Mouse (Mus musculus) right cerebral cortex, postnatal 4 days (tissue): ENCODE results near the gene Myod1.
A peak's percentile ranks its signal among the peaks of the same experiment; 100 is the strongest.

Source experiments
- DNase-seq: peaks from one replicate; pipeline ENCODE4 v3.0.0-alpha.2; 2022

The Myod1 gene

GRCm38 (mm10) chr7:46376172-46377007 lies at the start of gene Myod1:
TSS of gene Myod1 (plus strand) at chr7:46376474.
- no peak for DNase-seq

GRCm38 (mm10) chr7:46327896-46328295 lies 48.4 kb upstream of the Myod1 start:
- no peak for DNase-seq

DNA sequence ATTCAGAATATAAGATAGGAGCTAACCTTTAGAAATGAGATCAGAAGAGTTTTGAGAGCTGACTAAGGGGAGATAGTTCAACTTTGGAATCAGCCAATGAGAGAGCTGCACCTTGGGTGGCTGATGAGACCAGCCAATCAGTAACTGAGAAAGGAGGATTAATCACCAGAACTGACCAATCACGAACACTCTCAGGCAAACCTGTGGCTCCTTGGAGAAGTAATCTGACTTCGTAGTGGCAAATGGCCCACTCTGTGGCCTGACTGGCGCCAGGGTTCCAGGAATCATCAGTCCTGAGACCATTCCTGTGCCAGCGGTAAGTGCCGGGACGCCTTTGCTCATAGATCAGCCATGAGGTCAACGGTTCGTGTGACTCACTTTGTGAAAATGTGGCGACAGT lies 38.9 kb upstream of the Myod1 start:
- no peak for DNase-seq

GRCm38 (mm10) chr7:46339818-46340217 lies 36.5 kb upstream of the Myod1 start:
- no peak for DNase-seq

DNA sequence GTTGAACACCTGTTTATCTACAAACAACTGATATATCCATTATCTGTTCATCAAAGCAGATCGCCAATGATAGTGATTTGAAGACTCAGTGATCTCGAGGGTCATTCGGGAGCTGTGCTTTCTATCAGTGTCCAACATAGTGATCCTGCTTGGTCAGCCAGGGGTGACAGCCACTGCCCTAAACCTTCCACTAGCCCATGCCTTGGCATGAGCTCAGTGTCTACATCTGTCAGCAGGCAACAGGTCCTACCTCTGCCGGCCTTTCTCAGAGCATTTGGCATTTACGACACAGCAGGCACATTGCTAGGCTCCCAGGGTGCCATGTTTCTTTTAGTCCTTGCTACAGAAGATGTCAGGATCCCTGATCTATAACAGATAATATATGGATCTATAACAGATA lies 36.0 kb upstream of the Myod1 start:
- DNase-seq, result no peak

- no peak for DNase-seq
These were observed 34.8 kb upstream of the Myod1 start for GRCm38 (mm10) chr7:46341471-46341870.

GRCm38 (mm10) chr7:46347692-46348091 lies 28.6 kb upstream of the Myod1 start:
- DNase-seq, result no peak

GRCm38 (mm10) chr7:46348813-46349212 lies 27.5 kb upstream of the Myod1 start:
- DNase-seq, result peak; percentile 9

- DNase-seq, result no peak
These were observed 26.1 kb upstream of the Myod1 start for GRCm38 (mm10) chr7:46350119-46350702.

DNA sequence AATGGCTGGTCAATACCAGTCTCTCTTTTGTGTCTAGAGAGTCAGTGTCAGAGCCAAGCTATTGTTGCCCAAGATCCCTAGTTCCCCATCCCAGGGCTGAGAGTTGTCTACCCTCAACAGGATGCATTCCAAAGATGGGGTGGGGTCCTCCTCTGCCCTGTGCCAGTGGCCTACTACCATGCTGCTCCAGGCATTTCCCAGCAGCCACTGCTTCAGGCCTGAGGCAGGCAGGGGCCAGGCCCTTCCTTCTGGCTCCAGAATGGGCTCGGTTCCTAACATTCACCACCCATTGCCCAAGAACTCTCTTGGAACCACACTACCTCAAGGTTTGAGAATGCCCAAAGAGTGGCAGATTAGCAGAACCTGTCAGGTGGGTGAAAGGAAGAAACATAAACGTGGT lies 23.5 kb upstream of the Myod1 start:
- DNase-seq, result no peak

- DNase-seq, result no peak
These were observed 23.1 kb upstream of the Myod1 start for GRCm38 (mm10) chr7:46353216-46353615.

DNA sequence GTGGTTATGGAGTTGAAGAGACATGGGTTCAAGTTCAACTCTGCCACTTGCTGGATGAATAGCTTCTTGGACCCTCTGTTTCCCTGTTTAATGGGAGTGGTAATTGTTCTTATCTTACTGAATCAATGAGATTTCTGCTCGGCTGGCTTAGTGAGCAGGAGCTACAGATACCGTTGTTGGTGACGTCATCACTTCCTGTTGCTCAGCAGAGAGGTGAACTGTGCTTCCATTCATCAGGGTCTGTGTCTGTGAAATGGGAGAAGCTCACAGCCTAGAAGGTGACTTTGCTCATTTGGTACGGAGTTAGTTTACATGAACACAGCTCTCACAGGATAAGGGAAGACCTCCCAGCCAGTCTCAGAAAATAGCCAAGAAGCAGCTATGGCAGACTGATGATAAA lies 22.4 kb upstream of the Myod1 start:
- DNase-seq, result no peak

- DNase-seq, result no peak
These were observed 14.5 kb upstream of the Myod1 start for GRCm38 (mm10) chr7:46361776-46362175.

GRCm38 (mm10) chr7:46364154-46364553 lies 12.1 kb upstream of the Myod1 start:
- DNase-seq, result no peak

- no peak for DNase-seq
These were observed 10.5 kb upstream of the Myod1 start for GRCm38 (mm10) chr7:46365810-46366209.

DNA sequence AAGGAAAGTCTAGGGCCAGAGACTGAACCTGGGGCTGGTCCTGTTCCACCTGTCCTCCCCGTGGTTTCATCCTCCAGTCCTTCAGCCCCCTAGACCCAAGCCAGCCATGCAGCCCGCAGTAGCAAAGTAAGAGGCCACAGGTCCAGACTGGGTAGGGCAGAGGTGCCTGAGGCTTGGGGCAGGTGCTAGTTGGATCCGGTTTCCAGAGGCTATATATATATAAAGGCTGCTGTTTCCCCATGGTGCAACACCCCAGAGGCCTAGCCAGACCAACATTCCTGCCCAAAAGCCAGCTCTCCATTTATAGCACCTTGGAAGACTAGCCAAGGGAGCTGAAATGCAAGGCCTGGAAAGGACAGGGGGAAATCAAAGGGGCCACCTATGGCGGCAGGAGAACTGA lies 5.2 kb upstream of the Myod1 start:
- no peak for DNase-seq

GRCm38 (mm10) chr7:46377008-46377346 lies 703 bp downstream of the Myod1 start:
- DNase-seq, result no peak

DNA sequence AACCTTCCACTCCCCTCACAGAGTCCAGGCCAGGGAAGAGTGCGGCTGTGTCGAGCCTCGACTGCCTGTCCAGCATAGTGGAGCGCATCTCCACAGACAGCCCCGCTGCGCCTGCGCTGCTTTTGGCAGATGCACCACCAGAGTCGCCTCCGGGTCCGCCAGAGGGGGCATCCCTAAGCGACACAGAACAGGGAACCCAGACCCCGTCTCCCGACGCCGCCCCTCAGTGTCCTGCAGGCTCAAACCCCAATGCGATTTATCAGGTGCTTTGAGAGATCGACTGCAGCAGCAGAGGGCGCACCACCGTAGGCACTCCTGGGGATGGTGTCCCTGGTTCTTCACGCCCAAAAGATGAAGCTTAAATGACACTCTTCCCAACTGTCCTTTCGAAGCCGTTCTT lies 1.8 kb downstream of the Myod1 start:
- DNase-seq, result peak; percentile 45

DNA sequence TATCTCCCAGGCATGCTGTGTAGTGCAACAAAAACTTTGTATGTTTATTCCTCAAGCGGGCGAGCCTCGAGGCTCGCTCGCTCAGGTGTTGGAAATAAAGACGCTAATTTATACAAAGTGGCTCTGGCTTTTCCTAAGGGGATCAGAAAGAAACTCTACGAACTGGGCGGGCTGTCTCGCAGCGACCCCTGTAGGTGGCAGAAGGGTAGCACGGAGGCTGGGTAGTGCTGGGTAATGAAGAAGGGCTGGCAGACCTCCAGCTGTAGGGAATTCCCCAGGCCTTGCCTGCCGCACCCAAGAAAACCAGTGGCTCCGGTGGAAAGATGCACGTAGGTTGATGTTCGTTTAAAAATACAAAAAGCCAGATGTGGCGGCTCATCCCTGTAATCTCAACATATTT lies 2.7 kb downstream of the Myod1 start:
- DNase-seq, result peak; percentile 85

GRCm38 (mm10) chr7:46380625-46381024 lies 4.4 kb downstream of the Myod1 start:
- no peak for DNase-seq

DNA sequence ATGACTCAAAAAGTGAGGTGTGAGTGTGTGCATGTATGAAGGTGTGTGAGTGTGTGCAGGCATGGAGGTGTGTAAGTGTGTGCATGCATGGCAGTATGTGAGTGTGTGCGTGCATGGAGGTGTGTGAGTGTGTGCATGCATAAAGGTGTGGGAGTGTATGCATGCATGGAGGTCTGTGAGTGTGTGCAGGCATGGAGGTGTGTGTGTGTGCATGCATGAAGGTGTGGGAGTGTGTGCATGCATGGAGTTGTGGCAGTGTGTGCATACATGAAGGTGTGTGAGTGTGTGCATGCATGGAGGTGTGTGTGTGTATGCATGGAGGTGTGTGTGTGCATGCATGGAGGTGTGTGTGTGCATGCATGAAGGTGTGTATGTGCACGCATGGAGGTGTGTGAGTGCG lies 11.2 kb downstream of the Myod1 start:
- DNase-seq, result no peak

DNA sequence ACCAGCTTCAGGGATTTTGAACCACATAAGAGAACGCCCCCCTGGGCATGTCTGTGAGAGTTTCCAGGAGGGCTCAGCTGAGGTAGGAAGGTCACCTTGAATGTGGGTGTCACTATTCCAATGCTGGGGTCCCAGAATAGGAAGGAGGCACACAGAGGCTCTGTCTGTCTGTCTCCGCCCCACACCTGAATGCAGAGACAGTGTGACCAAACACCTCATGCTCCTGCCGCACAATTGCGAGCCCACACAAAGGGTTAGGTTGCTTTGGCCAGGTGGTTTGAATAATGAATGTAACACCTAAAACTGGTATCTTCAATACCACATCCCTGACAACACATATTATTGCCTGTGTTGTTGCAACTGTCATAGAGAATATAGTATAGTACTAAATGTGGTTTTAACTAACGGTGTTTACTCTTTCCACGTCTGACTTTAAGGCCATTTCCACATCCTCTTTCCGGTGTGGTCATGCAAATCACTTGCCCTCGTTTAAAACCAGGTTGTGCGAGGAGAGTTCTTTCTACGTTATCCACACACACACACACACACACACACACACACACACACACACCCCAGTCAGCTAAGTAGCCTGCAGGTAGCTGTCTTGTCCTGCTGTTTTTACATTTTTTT lies 13.3 kb downstream of the Myod1 start:
- no peak for DNase-seq

GRCm38 (mm10) chr7:46390226-46390625 lies 14.0 kb downstream of the Myod1 start:
- no peak for DNase-seq

GRCm38 (mm10) chr7:46391701-46392100 lies 15.4 kb downstream of the Myod1 start:
- DNase-seq, result no peak
